Mouse (Mus musculus) CD4-positive, CD25-positive, alpha-beta regulatory T cell, adult 4 months (primary cell): ENCODE data around the gene Zbtb1. TPM values are rescaled to one million over a fixed set of nuclear protein-coding genes. Genes with fewer than 3 reads are reported as not detected.

Experiments
- ATAC-seq: one replicate; pipeline ENCODE4 v1.8.0; 2017
- polyA plus RNA-seq, 2 experiments: library from polyadenylated mRNA; unstranded; fragments of 100-300 nt; shearing (Covaris generic); gene quantifications; one replicate each; pipeline ENCODE4 v1.2.1; 2017

The Zbtb1 gene
- 10 to 100 TPM; 21.2 to 22.4 TPM for polyA plus RNA-seq

- ATAC-seq: peak; percentile 21
These were observed at the start of gene Zbtb1 for GRCm38 (mm10) chr12:76369978-76370830. Gene Zbtb1 (plus strand): TSS chr12:76370266.

GRCm38 (mm10) chr12:76324679-76325431, 45.2 kb upstream of the Zbtb1 start, which contains the start of gene Akap5:
Gene Akap5 (plus strand): TSS chr12:76324891.
- ATAC-seq: peak; percentile 54

GRCm38 (mm10) chr12:76326437-76327220, 43.4 kb upstream of the Zbtb1 start:
- ATAC-seq: no peak

GRCm38 (mm10) chr12:76328567-76329354, 41.3 kb upstream of the Zbtb1 start:
- ATAC-seq: no peak

GRCm38 (mm10) chr12:76333688-76334087, 36.4 kb upstream of the Zbtb1 start:
- no peak for ATAC-seq

- ATAC-seq: no peak
These were observed 34.4 kb upstream of the Zbtb1 start for GRCm38 (mm10) chr12:76335641-76336040.

- no peak for ATAC-seq
These were observed 33.7 kb upstream of the Zbtb1 start for GRCm38 (mm10) chr12:76336111-76336965.

- peak; percentile 61 for ATAC-seq
These were observed 29.0 kb upstream of the Zbtb1 start for GRCm38 (mm10) chr12:76341080-76341479.

GRCm38 (mm10) chr12:76345759-76346455, 24.2 kb upstream of the Zbtb1 start:
- ATAC-seq: peak; percentile 86

- no peak for ATAC-seq
These were observed 20.3 kb upstream of the Zbtb1 start for GRCm38 (mm10) chr12:76349680-76350220.

- no peak for ATAC-seq
These were observed 9.2 kb upstream of the Zbtb1 start for GRCm38 (mm10) chr12:76360868-76361267.

- peak; percentile 69 for ATAC-seq
These were observed 8.4 kb upstream of the Zbtb1 start for GRCm38 (mm10) chr12:76361405-76362302.

- peak; percentile 71 for ATAC-seq
These were observed 7.8 kb upstream of the Zbtb1 start for GRCm38 (mm10) chr12:76362303-76362676.

- no peak for ATAC-seq
These were observed 3.8 kb upstream of the Zbtb1 start for GRCm38 (mm10) chr12:76366276-76366675.

GRCm38 (mm10) chr12:76367096-76367995, 2.7 kb upstream of the Zbtb1 start:
- ATAC-seq: peak; percentile 19

- no peak for ATAC-seq
These were observed 1.8 kb upstream of the Zbtb1 start for GRCm38 (mm10) chr12:76368201-76368789.

GRCm38 (mm10) chr12:76368790-76369205, 1.3 kb upstream of the Zbtb1 start:
- no peak for ATAC-seq
